In genomic region chr4:139511557-139511956, GRCm38 (mm10) we compare ENCODE assay signal across 16 mouse cellular contexts.
"Had no signal": no experiment of that assay in that cellular context is flagged by ENCODE, and none has a peak within 500 bp of the region (broad histone marks: within the 10 kb centered on the region; RNA-seq: fewer than 3 reads in every experiment).

No protein-coding gene starts in this region.

- H3K9ac ChIP-seq: neural tube, embryonic 13.5 days; neural tube, embryonic 15.5 days; stomach, embryonic 15.5 days had no signal

- H3K9me3 ChIP-seq: neural tube, embryonic 13.5 days; neural tube, embryonic 15.5 days; stomach, embryonic 15.5 days had no signal

- H3K4me2 ChIP-seq: neural tube, embryonic 13.5 days; neural tube, embryonic 15.5 days; stomach, embryonic 15.5 days had no signal

- DNase-seq: retina, postnatal 1 day; right cerebral cortex, adult 18-20 months; right cerebral cortex, postnatal 14 days; right cerebral cortex, postnatal 25 days; right cerebral cortex, postnatal 4 days; spleen, adult 18-20 months; thymus, adult 18-20 months; thymus, adult 2 months; thymus, postnatal 14 days; thymus, postnatal 25 days; thymus, postnatal 36 days; thymus, postnatal 4 days had no signal

- H3K27ac ChIP-seq: neural tube, embryonic 13.5 days; neural tube, embryonic 15.5 days; stomach, embryonic 15.5 days; stomach, postnatal 0 days had no signal

- H3K4me3 ChIP-seq: neural tube, embryonic 13.5 days; neural tube, embryonic 15.5 days; stomach, embryonic 15.5 days had no signal

- H3K27me3 ChIP-seq: neural tube, embryonic 13.5 days; neural tube, embryonic 15.5 days; stomach, embryonic 15.5 days had no signal

- H3K4me1 ChIP-seq: neural tube, embryonic 13.5 days; neural tube, embryonic 15.5 days; stomach, embryonic 15.5 days had no signal

- H3K36me3 ChIP-seq: neural tube, embryonic 13.5 days; neural tube, embryonic 15.5 days; stomach, embryonic 15.5 days had no signal
